Mouse (Mus musculus): ENCODE data around the gene Ckap5. TPM values are rescaled to one million over a fixed set of nuclear protein-coding genes. Genes with fewer than 3 reads are reported as not detected.

Gene Ckap5
- polyA plus RNA-seq, 1 experiment from 2014 or later = 124 TPM

DNA sequence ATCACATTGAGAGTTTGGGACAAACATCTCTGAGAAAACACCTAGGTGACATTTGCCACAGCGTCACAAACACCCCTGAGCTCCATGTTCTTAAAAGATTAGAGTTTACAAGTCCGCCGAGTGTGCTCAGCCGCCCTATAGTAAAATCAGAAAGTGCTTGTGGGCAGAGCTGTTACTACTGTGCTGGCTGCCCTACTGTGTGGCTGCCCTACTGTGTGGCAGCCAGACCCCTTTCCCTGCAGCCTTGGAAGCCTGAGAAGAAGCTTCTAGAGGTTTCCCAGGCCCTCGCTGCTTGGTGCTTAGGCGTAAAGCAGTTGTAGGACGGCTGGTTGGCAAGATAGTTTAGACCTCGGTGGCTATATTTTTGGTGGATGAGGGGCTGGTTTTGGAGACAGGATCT lies 133.1 kb downstream of the Ckap5 start:
- WGBS = 97% methylated on average over 8 of the region's 8 CpGs
- no peak for ATAC-seq (ENCODE audit: insufficient number of reproducible peaks, insufficient read depth, low FRiP score, low TSS enrichment)

DNA sequence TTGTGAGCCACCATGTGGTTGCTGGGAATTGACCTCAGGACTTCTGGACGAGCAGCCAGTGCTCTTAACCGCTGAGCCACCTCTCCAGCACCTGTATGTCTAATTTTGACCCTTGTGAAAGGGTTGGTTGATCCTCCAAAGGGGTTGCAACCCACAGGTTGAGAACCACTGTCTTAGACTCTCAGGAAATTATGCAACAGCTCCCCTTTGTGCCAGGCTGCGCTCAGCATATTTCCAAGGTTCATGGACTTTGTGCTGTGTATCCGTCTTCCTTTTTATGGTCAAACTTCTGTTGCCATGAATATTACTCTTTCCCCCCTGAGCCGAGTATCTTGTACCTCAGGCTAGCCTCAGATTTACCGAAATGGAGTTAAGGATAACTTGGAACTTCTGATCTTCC lies 134.4 kb downstream of the Ckap5 start:
- no peaks in the 10 kb centered on the region for H3K4me1 ChIP-seq

More for the DNA sequence above, 133.1 kb downstream of the Ckap5 start:
- no peak overlapping the region for H3K4me2 ChIP-seq (replicated peaks)
- H3K4me1 ChIP-seq = no peaks in the 10 kb centered on the region
- H3K9ac ChIP-seq = no peak overlapping the region
- H3K27ac ChIP-seq = no peak overlapping the region
- peaks cover 90% of the 10 kb centered on the region for H3K36me3 ChIP-seq
- H3K4me3 ChIP-seq = no peak overlapping the region
- H3K27me3 ChIP-seq = no peaks in the 10 kb centered on the region
- H3K9me3 ChIP-seq = no peaks in the 10 kb centered on the region

DNA sequence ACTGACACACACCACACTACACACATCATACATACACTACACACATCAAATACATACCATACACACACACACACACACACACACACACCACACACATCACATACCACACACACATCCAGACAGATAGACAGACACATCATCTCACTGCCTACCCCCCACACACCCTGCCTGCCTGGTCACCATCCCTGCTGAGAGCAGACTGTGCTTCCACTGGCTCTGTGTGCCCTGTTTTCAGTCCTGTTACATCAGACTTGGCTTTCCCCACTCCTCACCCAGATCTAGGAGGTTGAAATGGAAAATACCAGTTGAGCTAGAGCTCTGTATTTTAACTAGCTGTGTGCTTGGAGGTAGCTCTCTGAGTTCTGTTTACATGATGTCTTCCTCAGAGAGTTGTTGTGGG lies 138.2 kb downstream of the Ckap5 start:
- H3K36me3 ChIP-seq = peaks cover 76% of the 10 kb centered on the region
- no peak overlapping the region for H3K4me3 ChIP-seq
- H3K4me2 ChIP-seq (replicated peaks) = no peak overlapping the region
- H3K4me1 ChIP-seq = no peaks in the 10 kb centered on the region
- ATAC-seq (ENCODE audit: insufficient number of reproducible peaks, insufficient read depth, low FRiP score, low TSS enrichment) = no peak
- no peak overlapping the region for H3K9ac ChIP-seq
- H3K27me3 ChIP-seq = no peaks in the 10 kb centered on the region
- no peak overlapping the region for H3K27ac ChIP-seq
- H3K9me3 ChIP-seq = no peaks in the 10 kb centered on the region

More for the DNA sequence above, 134.4 kb downstream of the Ckap5 start:
- Histone ChIP-seq H3K36me3 (peaks cover 79% of the 10 kb centered on the region), H3K27ac (no peak overlapping the region), H3K9me3 (no peaks in the 10 kb centered on the region), H3K9ac (no peak overlapping the region), H3K4me3 (no peak overlapping the region), H3K4me2 (replicated peaks) (no peak overlapping the region), H3K27me3 (no peaks in the 10 kb centered on the region)
- ATAC-seq (ENCODE audit: insufficient number of reproducible peaks, insufficient read depth, low FRiP score, low TSS enrichment) = no peak
- 90% methylated on average over 6 of the region's 6 CpGs for WGBS

DNA sequence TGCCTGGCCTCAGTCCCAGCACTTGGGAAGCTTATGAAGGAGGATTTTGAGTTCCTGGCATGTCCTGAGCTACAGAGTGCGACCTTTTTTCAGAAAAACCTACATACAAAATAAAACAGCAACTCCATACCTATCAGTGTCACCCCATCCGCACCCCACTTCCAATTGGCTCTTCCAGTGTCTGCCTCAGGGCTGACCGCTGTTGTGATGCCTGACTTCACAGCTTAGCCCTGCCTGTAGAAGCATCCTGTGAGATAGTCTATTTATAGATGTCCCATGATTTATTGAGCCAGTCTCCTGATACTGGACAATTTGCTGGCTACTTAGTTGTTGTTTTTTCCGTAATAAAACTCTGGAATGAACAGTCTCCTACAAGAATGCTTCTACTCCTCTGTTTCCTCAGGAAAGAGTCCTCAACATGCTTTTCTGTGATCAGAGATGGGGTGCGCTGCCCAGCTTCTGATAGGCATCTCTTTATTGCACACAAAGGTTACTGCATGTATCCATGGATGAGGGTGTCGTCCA lies 139.9 kb downstream of the Ckap5 start:
- Histone ChIP-seq H3K4me1 (no peaks in the 10 kb centered on the region), H3K27me3 (no peaks in the 10 kb centered on the region), H3K4me2 (replicated peaks) (no peak overlapping the region), H3K36me3 (peaks cover 83% of the 10 kb centered on the region), H3K9ac (no peak overlapping the region), H3K27ac (no peak overlapping the region), H3K9me3 (no peaks in the 10 kb centered on the region), H3K4me3 (no peak overlapping the region)
- 95% methylated on average over 6 of the region's 6 CpGs for WGBS
- ATAC-seq (ENCODE audit: insufficient number of reproducible peaks, insufficient read depth, low FRiP score, low TSS enrichment) = no peak

DNA sequence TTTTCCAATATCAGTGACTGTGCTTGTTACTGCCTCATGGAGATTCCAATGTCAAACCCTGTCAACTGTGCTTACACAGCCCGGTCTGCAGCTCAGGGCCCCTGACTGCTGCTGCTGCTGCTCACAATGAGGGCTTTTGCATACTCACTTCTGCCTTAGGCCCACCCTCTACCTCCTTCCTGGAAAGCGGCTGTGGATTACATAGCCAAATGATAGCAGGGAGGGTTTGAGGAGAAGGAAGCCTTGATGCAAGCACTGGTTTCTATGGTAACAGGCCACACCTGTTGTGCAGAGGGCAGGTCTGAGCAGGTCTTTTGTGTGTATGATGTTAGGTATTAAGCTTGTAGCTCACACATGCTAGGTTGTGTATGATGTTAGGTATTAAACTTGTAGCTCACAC lies 141.2 kb downstream of the Ckap5 start:
- Histone ChIP-seq H3K9ac (no peak overlapping the region), H3K9me3 (no peaks in the 10 kb centered on the region), H3K4me3 (no peak overlapping the region), H3K27me3 (no peaks in the 10 kb centered on the region), H3K36me3 (peaks cover 79% of the 10 kb centered on the region), H3K4me2 (replicated peaks) (no peak overlapping the region), H3K27ac (no peak overlapping the region), H3K4me1 (no peaks in the 10 kb centered on the region)
- WGBS = 74% methylated on average over 2 of the region's 2 CpGs
- no peak for ATAC-seq (ENCODE audit: insufficient number of reproducible peaks, insufficient read depth, low FRiP score, low TSS enrichment)

DNA sequence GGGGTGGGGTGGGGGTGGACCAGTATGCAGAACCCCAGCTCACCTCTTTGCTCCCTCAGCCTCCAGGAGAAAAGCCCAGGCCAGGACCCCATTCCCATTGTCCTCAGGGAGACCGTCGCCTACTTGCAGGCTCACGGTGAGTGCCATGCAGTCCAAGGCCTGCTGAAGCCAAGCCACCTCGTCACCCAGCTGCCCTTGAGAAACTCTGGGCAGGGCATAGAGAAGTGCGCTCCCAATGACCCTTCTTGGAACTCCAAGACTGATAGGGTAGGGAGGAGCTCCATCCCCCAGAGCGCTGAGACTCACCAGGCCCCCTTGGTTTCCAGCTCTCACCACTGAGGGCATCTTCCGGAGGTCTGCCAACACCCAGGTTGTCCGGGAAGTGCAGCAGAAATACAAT lies 142.8 kb downstream of the Ckap5 start:
- ATAC-seq (ENCODE audit: insufficient number of reproducible peaks, insufficient read depth, low FRiP score, low TSS enrichment) = no peak
- WGBS = 89% methylated on average over 8 of the region's 8 CpGs
- no peak overlapping the region for H3K27ac ChIP-seq

DNA sequence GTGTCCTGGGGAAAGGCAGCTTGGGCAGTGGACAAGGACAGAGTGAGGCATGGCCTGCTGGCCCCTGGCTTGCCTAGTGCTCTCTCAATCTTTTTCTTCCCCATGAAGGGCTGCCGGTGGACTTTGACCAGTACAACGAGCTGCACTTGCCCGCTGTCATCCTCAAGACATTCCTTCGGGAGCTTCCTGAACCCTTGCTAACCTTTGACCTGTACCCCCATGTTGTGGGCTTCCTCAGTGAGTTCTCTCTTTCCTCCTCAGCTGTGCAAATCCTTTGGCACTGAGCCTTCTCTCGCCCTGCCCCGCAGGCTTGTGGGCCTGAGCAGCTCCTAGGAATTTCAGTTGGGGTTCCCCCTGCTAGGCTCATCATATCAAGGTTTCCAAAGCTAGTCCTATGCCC lies 143.5 kb downstream of the Ckap5 start:
- 88% methylated on average over 6 of the region's 6 CpGs for WGBS
- H3K4me2 ChIP-seq (replicated peaks) = no peak overlapping the region
- no peak overlapping the region for H3K9ac ChIP-seq
- no peaks in the 10 kb centered on the region for H3K4me1 ChIP-seq
- no peaks in the 10 kb centered on the region for H3K9me3 ChIP-seq
- H3K27ac ChIP-seq = no peak overlapping the region
- no peak overlapping the region for H3K4me3 ChIP-seq
- ATAC-seq (ENCODE audit: insufficient number of reproducible peaks, insufficient read depth, low FRiP score, low TSS enrichment) = no peak
- peaks cover 73% of the 10 kb centered on the region for H3K36me3 ChIP-seq
- H3K27me3 ChIP-seq = no peaks in the 10 kb centered on the region

More for the DNA sequence above, 142.8 kb downstream of the Ckap5 start:
- H3K36me3 ChIP-seq = peaks cover 74% of the 10 kb centered on the region
- no peak overlapping the region for H3K4me3 ChIP-seq
- H3K4me2 ChIP-seq (replicated peaks) = no peak overlapping the region
- H3K9me3 ChIP-seq = no peaks in the 10 kb centered on the region
- no peaks in the 10 kb centered on the region for H3K4me1 ChIP-seq
- no peak overlapping the region for H3K9ac ChIP-seq
- no peaks in the 10 kb centered on the region for H3K27me3 ChIP-seq

Other genes starting within 250 kb of the Ckap5 start
- gene 1110051M20Rik, start 82.1 kb upstream of the Ckap5 start, polyA plus RNA-seq (2016; fragmentation: Nextera tagmentation; extraction: Ambion mirVana) = 71.3 and 80.1 TPM in 2 replicates
- gene Lrp4, start 69.3 kb upstream of the Ckap5 start, polyA plus RNA-seq (2016; fragmentation: Nextera tagmentation; extraction: Ambion mirVana) = 7.9 and 8.2 TPM in 2 replicates
- gene F2, start 109.7 kb downstream of the Ckap5 start, polyA plus RNA-seq (2016; fragmentation: Nextera tagmentation; extraction: Ambion mirVana) = 0.15 and 0.31 TPM in 2 replicates
- gene Zfp408, start 123.0 kb downstream of the Ckap5 start, polyA plus RNA-seq (2016; fragmentation: Nextera tagmentation; extraction: Ambion mirVana) = 12.8 and 13.3 TPM in 2 replicates
- gene Arhgap1, start 123.1 kb downstream of the Ckap5 start, polyA plus RNA-seq (2016; fragmentation: Nextera tagmentation; extraction: Ambion mirVana) = 100 and 102 TPM in 2 replicates
- gene Atg13, start 183.8 kb downstream of the Ckap5 start, polyA plus RNA-seq (2016; fragmentation: Nextera tagmentation; extraction: Ambion mirVana) = 29.3 and 29.8 TPM in 2 replicates
- 23.1 and 24.9 TPM in 2 replicates for gene Harbi1, start 184.1 kb downstream of the Ckap5 start, polyA plus RNA-seq (2016; fragmentation: Nextera tagmentation; extraction: Ambion mirVana)
- 21.9 and 22.2 TPM in 2 replicates for gene Ambra1, start 203.4 kb downstream of the Ckap5 start, polyA plus RNA-seq (2016; fragmentation: Nextera tagmentation; extraction: Ambion mirVana)